Mouse (Mus musculus) neural tube, embryonic 11.5 days (tissue): ENCODE results near the gene Gcgr. TPM values are rescaled to one million over a fixed set of nuclear protein-coding genes. Genes with fewer than 3 reads are reported as not detected.

Experiments
- polyA plus RNA-seq: library from polyadenylated mRNA; unstranded; fragments of >200 nt; fragmentation: Nextera tagmentation; extraction: Ambion mirVana; gene quantifications from 2 replicates; pipeline ENCODE4 v1.2.1, GENCODE M21; 2014

Gcgr gene
- polyA plus RNA-seq, 1 experiment from 2014 or later = 0.19 TPM

Other genes with a start within 250 kb of the Gcgr start
- 3,675 and 3,804 TPM in 2 replicates for gene Actg1, start 182.2 kb upstream of the Gcgr start, polyA plus RNA-seq
- gene Fscn2, start 169.2 kb upstream of the Gcgr start, polyA plus RNA-seq = 0.42 and 0.81 TPM in 2 replicates
- gene Faap100, start 151.9 kb upstream of the Gcgr start, polyA plus RNA-seq = 34.5 and 39.5 TPM in 2 replicates
- 44.7 and 51.0 TPM in 2 replicates for gene Nploc4, start 93.0 kb upstream of the Gcgr start, polyA plus RNA-seq
- gene Tspan10, start 88.1 kb upstream of the Gcgr start, polyA plus RNA-seq = not detected in 2 replicates
- 0.65 TPM in 1 of 2 replicates, not detected in the other for gene Pde6g, start 77.2 kb upstream of the Gcgr start, polyA plus RNA-seq
- 12.0 and 14.4 TPM in 2 replicates for gene Oxld1, start 72.6 kb upstream of the Gcgr start, polyA plus RNA-seq
- gene Ccdc137, start 72.6 kb upstream of the Gcgr start, polyA plus RNA-seq = 26.4 and 29.0 TPM in 2 replicates
- gene Arl16, start 63.1 kb upstream of the Gcgr start, polyA plus RNA-seq = 61.2 and 65.7 TPM in 2 replicates
- 142 and 145 TPM in 2 replicates for gene Mrpl12, start 46.1 kb upstream of the Gcgr start, polyA plus RNA-seq
- gene Slc25a10, start 38.9 kb upstream of the Gcgr start, polyA plus RNA-seq = 41.4 and 49.5 TPM in 2 replicates
- gene Mcrip1, start 19.0 kb downstream of the Gcgr start, polyA plus RNA-seq = 244 and 251 TPM in 2 replicates
- gene Ppp1r27, start 20.4 kb downstream of the Gcgr start, polyA plus RNA-seq = not detected in 2 replicates
- 562 and 566 TPM in 2 replicates for gene P4hb, start 42.6 kb downstream of the Gcgr start, polyA plus RNA-seq
- gene Arhgdia, start 50.9 kb downstream of the Gcgr start, polyA plus RNA-seq = 686 and 719 TPM in 2 replicates
- gene Alyref, start 67.7 kb downstream of the Gcgr start, polyA plus RNA-seq = 669 and 698 TPM in 2 replicates
- gene Anapc11, start 67.7 kb downstream of the Gcgr start, polyA plus RNA-seq = 198 and 199 TPM in 2 replicates
- gene Npb, start 77.8 kb downstream of the Gcgr start, polyA plus RNA-seq = 0.78 TPM in 1 of 2 replicates, not detected in the other
- 109 and 118 TPM in 2 replicates for gene Pcyt2, start 87.2 kb downstream of the Gcgr start, polyA plus RNA-seq
- gene Sirt7, start 94.5 kb downstream of the Gcgr start, polyA plus RNA-seq = 37.2 and 39.0 TPM in 2 replicates
- 26.5 and 27.5 TPM in 2 replicates for gene Mafg, start 102.9 kb downstream of the Gcgr start, polyA plus RNA-seq
- 31.8 and 33.8 TPM in 2 replicates for gene Pycr1, start 113.1 kb downstream of the Gcgr start, polyA plus RNA-seq
- 0.89 TPM in 1 of 2 replicates, not detected in the other for gene Myadml2, start 117.5 kb downstream of the Gcgr start, polyA plus RNA-seq
- gene Notum, start 130.5 kb downstream of the Gcgr start, polyA plus RNA-seq = 2.6 and 3.0 TPM in 2 replicates
- gene Aspscr1, start 142.3 kb downstream of the Gcgr start, polyA plus RNA-seq = 124 and 136 TPM in 2 replicates
- gene Cenpx, start 183.0 kb downstream of the Gcgr start, polyA plus RNA-seq = 112 and 115 TPM in 2 replicates
- gene Lrrc45, start 183.2 kb downstream of the Gcgr start, polyA plus RNA-seq = 39.7 and 44.7 TPM in 2 replicates
- 12.1 and 13.9 TPM in 2 replicates for gene Rac3, start 190.8 kb downstream of the Gcgr start, polyA plus RNA-seq
- 14.9 and 16.5 TPM in 2 replicates for gene Dcxr, start 196.6 kb downstream of the Gcgr start, polyA plus RNA-seq
- gene Cbr2, start 201.4 kb downstream of the Gcgr start, polyA plus RNA-seq = 1.8 and 2.0 TPM in 2 replicates
- 7.7 and 8.6 TPM in 2 replicates for gene Hmga1b, start 232.1 kb downstream of the Gcgr start, polyA plus RNA-seq